Mouse (Mus musculus) neural tube, embryonic 15.5 days (tissue): ENCODE data around the gene Mroh2a. TPM values are rescaled to one million over a fixed set of nuclear protein-coding genes. Genes with fewer than 3 reads are reported as not detected.

ENCODE experiments used
- ATAC-seq: fragments of 200-750 bp; cut with Nextera tagmentation; 2 replicates; pipeline ENCODE4 v1.8.0; 2017; ENCODE audit warnings: mild to moderate bottlenecking, moderate TSS enrichment, moderate library complexity; ENCODE audit not compliant: low FRiP score
- H3K27ac ChIP-seq: fragments of 300-500 bp; sonication (generic); replicated peaks from 2 replicates; pipeline ENCODE4 v1.5.1; 2015; ENCODE audit warnings: mild to moderate bottlenecking, inconsistent platforms
- H3K27me3 ChIP-seq: fragments of 300-500 bp; sonication (generic); replicated peaks from 2 replicates; pipeline ENCODE4 v1.6.1; 2015; ENCODE audit warnings: inconsistent platforms
- H3K36me3 ChIP-seq: fragments of 300-500 bp; sonication (generic); 2 replicates; pipeline ENCODE4 v1.6.1; 2015; ENCODE audit warnings: inconsistent platforms
- H3K4me1 ChIP-seq: fragments of 300-500 bp; sonication (generic); 2 replicates; pipeline ENCODE4 v1.6.1; 2015; ENCODE audit warnings: inconsistent platforms
- H3K4me2 ChIP-seq: fragments of 300-500 bp; sonication (generic); 2 replicates; pipeline ENCODE4 v1.6.1; 2015; ENCODE audit warnings: inconsistent platforms, mild to moderate bottlenecking, moderate library complexity
- H3K4me3 ChIP-seq: fragments of 300-500 bp; sonication (generic); replicated peaks from 2 replicates; pipeline ENCODE4 v1.5.1; 2015; ENCODE audit warnings: mild to moderate bottlenecking, inconsistent platforms
- H3K9ac ChIP-seq: fragments of 300-500 bp; sonication (generic); replicated peaks from 2 replicates; pipeline ENCODE4 v1.6.1; 2015; ENCODE audit warnings: mild to moderate bottlenecking, inconsistent platforms
- H3K9me3 ChIP-seq: fragments of 300-500 bp; sonication (generic); replicated peaks from 2 replicates; pipeline ENCODE4 v1.6.1; 2016; ENCODE audit warnings: inconsistent platforms
- WGBS: fragments of 180-500 bp; shearing (Covaris S2); methylation state at CpG from one replicate; pipeline ENCODE4 v1.1.7; 2015; ENCODE audit warnings: mixed read lengths; 5-methylcytosine and 5-hydroxymethylcytosine counted together
- polyA plus RNA-seq: library from polyadenylated mRNA; unstranded; fragments of >200 nt; fragmentation: Nextera tagmentation; extraction: Ambion mirVana; gene quantifications from 2 replicates; pipeline ENCODE4 v1.2.1, GENCODE M21; 2015

The Mroh2a gene
- polyA plus RNA-seq, 1 experiment from 2014 or later = 0.69 TPM

DNA sequence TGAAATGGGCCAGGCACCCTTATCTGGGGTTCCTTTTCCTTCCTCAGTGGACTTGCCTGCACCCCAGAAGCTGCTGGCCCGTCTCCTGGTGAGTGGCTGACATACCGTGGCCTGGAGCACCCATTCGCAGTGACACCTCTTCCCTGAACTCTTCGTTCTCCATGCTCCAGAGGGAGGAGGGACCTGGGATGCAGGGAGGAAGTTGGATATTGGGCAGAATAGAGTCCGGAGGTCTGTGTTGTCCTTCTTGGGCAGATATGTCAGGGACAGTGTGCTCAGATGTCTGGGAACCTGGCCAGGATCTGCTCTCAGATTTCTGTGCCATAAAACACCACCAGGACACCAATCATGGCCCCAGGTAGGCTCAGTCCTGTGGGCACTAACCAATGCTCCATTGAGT is 13.3 kb downstream of the Mroh2a start:
- no peak for ATAC-seq
- Histone ChIP-seq H3K4me2 (no peak overlapping the region), H3K4me1 (no peaks in the 10 kb centered on the region), H3K9me3 (peaks cover 90% of the 10 kb centered on the region), H3K27ac (no peak overlapping the region), H3K27me3 (no peaks in the 10 kb centered on the region), H3K9ac (no peak overlapping the region), H3K4me3 (no peak overlapping the region), H3K36me3 (no peaks in the 10 kb centered on the region)
- 78% methylated on average over 5 of the region's 5 CpGs for WGBS

DNA sequence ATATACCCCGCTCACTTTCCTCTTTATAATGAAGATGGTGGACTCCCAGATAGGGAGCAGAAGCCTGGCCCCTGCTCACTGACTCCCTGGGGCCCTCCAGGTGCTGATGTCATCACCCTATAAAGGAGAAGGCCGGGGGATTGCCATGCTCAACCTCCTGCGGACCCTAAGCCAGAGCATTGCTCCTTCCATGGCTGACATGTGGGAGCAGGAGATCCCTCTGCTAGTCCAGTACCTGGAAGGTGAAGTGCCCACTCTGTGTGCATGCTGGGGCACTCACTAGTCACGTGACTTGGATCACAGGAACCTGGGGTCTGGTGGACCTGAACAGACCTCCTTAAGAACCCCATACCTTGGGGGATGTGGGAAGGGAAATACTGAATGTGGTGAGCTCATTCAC is 13.8 kb downstream of the Mroh2a start:
- no peak overlapping the region for H3K27ac ChIP-seq
- ATAC-seq = peak; percentile 1; the same call in 1 of the 2 replicates
- no peaks in the 10 kb centered on the region for H3K4me1 ChIP-seq
- no peak overlapping the region for H3K4me3 ChIP-seq
- H3K36me3 ChIP-seq = no peaks in the 10 kb centered on the region
- H3K27me3 ChIP-seq = no peaks in the 10 kb centered on the region
- 73% methylated on average over 4 of the region's 4 CpGs for WGBS
- no peak overlapping the region for H3K4me2 ChIP-seq
- no peak overlapping the region for H3K9ac ChIP-seq
- H3K9me3 ChIP-seq = peaks cover 90% of the 10 kb centered on the region

DNA sequence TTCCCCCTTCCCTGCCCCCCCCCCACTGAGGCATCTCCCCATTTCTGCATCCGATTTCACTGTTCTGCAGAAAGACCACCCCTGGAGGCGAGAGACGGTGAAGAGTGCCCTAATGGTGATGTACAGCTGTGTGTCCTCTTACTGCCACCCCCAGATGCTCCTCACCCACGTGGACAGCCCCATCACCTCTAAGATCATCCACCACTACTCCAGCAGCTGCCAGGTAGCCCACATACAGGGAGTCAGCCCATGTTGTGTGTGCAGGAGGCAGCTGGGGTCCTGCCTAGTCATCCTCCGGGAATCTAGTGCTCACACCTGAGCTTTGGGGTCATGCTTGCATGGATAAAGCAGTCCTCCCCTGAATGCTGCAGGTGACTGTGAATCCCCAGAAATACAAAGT is 17.1 kb downstream of the Mroh2a start:
- Histone ChIP-seq H3K27me3 (no peaks in the 10 kb centered on the region), H3K9me3 (peaks cover 92% of the 10 kb centered on the region), H3K4me3 (no peak overlapping the region), H3K4me1 (no peaks in the 10 kb centered on the region), H3K4me2 (no peak overlapping the region), H3K36me3 (no peaks in the 10 kb centered on the region), H3K9ac (no peak overlapping the region), H3K27ac (no peak overlapping the region)
- ATAC-seq = no peak
- WGBS = 72% methylated on average over 5 of the region's 5 CpGs

DNA sequence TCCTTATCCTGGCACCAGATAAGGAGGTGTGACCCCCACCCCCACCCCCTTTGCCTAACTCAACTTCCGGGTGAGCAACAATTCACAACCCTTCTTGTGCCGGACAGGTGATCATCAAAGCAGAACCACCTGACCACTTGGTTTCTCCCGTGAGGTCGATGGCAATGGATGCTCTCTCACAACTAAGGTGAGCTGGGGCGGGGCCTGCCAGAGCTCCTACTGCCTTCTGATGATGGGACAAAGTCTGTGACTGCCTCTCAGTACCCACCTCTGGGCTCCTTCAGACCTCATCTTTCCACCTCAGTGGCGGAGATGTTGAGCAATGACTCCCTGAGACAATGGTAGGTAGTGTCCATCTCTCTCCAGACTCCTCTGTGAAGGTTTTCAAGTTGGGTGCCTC is 19.1 kb downstream of the Mroh2a start:
- H3K9me3 ChIP-seq = peaks cover 92% of the 10 kb centered on the region
- no peak overlapping the region for H3K4me3 ChIP-seq
- H3K27me3 ChIP-seq = no peaks in the 10 kb centered on the region
- no peak overlapping the region for H3K9ac ChIP-seq
- no peak overlapping the region for H3K4me2 ChIP-seq
- 77% methylated on average over 6 of the region's 6 CpGs for WGBS
- H3K27ac ChIP-seq = no peak overlapping the region
- no peaks in the 10 kb centered on the region for H3K4me1 ChIP-seq
- no peak for ATAC-seq
- H3K36me3 ChIP-seq = no peaks in the 10 kb centered on the region

DNA sequence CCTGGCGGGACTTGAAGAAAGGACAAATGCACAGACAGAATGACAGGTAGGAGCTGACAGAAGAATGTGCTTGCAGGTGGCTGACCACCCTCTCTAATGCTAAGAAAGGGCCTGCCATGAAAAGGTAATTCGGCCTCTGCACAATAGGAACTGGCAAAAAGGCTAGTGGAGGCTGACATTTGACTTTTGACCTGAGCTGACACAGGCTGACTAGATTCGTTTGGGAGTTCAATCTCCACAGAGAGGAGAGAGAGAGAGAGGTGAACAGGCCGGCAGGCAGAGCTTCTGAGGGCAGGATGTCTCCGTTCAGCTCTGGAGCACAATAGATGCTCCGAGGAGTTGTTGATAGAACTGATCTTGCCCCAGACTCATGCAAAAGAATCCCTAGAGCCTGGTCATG is 19.6 kb downstream of the Mroh2a start:
- Histone ChIP-seq H3K36me3 (no peaks in the 10 kb centered on the region), H3K4me1 (no peaks in the 10 kb centered on the region), H3K4me2 (no peak overlapping the region), H3K27ac (no peak overlapping the region), H3K9me3 (peaks cover 93% of the 10 kb centered on the region), H3K4me3 (no peak overlapping the region), H3K9ac (no peak overlapping the region), H3K27me3 (no peaks in the 10 kb centered on the region)
- no peak for ATAC-seq
- WGBS = 50% methylated on average over 6 of the region's 6 CpGs

DNA sequence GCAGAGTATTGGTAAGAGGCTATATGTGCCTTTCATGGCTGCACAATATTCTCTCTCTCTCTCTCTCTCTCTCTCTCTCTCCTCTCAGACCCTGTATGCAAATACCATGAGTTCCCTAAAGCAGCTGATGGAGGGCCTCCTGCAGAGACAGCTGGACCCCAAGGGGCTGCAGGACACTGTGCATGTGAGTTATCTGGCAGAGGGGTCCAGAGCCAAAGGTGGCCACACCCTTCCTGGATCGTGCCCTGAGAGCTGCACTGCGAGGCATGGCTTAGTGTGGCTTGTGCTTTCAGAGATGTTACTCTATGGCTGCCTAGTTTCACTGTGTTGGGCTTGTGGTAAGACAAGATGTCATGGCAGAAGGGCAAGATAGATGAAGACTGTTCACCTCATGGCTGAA is 20.9 kb downstream of the Mroh2a start:
- Histone ChIP-seq H3K4me3 (no peak overlapping the region), H3K36me3 (no peaks in the 10 kb centered on the region), H3K4me2 (no peak overlapping the region), H3K9ac (no peak overlapping the region), H3K9me3 (peaks cover 90% of the 10 kb centered on the region), H3K4me1 (no peaks in the 10 kb centered on the region), H3K27ac (no peak overlapping the region), H3K27me3 (no peaks in the 10 kb centered on the region)
- WGBS = 59% methylated on average over 2 of the region's 2 CpGs
- no peak; the same call in 1 of the 2 replicates for ATAC-seq

DNA sequence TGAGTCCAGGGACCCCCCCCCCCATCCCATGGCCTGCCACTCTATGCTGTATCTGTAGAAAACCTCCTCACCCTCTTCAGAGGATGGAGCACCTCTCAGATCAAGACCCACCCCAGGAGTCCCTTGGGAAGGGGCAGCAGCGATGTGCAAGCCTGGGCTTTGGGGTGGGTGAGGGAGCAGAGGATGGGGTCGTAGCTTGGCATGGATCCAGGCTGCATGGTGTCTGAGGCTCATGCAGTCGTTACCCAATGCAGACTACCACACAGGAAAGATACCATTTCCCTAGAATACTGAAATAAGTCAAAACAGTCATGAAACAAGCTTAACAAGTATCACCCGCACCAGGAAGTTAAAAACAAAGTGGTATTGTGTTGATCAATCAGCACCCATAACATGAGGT is 21.9 kb downstream of the Mroh2a start:
- H3K4me3 ChIP-seq = no peak overlapping the region
- WGBS = 72% methylated on average over 4 of the region's 4 CpGs
- H3K4me2 ChIP-seq = no peak overlapping the region
- H3K27me3 ChIP-seq = no peaks in the 10 kb centered on the region
- H3K9ac ChIP-seq = no peak overlapping the region
- ATAC-seq = no peak
- no peak overlapping the region for H3K27ac ChIP-seq
- no peaks in the 10 kb centered on the region for H3K36me3 ChIP-seq
- no peaks in the 10 kb centered on the region for H3K4me1 ChIP-seq
- H3K9me3 ChIP-seq = peaks cover 86% of the 10 kb centered on the region

DNA sequence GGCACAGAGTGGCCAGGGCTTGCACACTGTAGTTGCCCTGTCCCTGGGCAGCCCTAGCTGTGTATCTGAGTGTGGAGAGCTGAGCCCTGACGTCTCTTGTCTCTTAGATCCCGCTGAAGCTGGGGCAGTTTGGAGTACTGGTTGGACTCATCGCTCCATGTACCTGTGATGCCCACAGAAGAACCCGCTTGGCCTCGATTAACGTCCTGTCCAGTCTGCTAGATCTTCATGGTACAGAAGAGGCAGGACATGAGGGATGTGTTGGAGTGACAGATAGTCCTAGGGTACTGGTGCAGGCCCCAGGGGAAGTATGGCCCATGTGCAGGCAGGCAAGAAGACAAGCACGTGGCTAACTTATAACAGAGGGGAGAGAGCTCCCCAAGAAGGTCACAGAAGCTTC is 22.8 kb downstream of the Mroh2a start:
- H3K9ac ChIP-seq = no peak overlapping the region
- no peak for ATAC-seq
- H3K4me2 ChIP-seq = no peak overlapping the region
- H3K27me3 ChIP-seq = no peaks in the 10 kb centered on the region
- no peak overlapping the region for H3K27ac ChIP-seq
- H3K9me3 ChIP-seq = peaks cover 84% of the 10 kb centered on the region
- H3K4me3 ChIP-seq = no peak overlapping the region
- no peaks in the 10 kb centered on the region for H3K36me3 ChIP-seq
- WGBS = 81% methylated on average over 7 of the region's 7 CpGs
- H3K4me1 ChIP-seq = no peaks in the 10 kb centered on the region

DNA sequence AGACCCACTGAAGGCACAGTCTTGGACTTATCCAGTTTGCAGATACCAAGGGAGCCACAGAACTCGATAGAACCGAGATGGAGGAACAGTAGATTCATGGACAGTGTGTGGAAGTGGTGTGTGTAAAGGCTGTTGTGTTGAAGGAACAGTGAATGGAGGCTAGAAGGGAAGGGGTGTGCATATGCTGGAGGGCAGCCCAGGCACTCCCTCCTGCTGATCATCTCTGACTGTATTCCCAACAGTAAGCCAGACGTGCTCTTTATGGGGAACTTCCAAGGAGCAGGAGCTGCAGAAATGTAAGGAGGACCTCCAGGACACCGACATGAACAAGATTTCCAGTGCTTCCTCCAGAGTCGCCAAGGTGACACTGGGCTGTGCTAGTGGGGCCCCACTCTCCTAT is 23.2 kb downstream of the Mroh2a start:
- Histone ChIP-seq H3K9ac (no peak overlapping the region), H3K9me3 (peaks cover 84% of the 10 kb centered on the region), H3K36me3 (no peaks in the 10 kb centered on the region), H3K27me3 (no peaks in the 10 kb centered on the region), H3K4me2 (no peak overlapping the region), H3K4me3 (no peak overlapping the region), H3K4me1 (no peaks in the 10 kb centered on the region), H3K27ac (no peak overlapping the region)
- WGBS = 83% methylated on average over 5 of the region's 5 CpGs
- ATAC-seq = no peak

DNA sequence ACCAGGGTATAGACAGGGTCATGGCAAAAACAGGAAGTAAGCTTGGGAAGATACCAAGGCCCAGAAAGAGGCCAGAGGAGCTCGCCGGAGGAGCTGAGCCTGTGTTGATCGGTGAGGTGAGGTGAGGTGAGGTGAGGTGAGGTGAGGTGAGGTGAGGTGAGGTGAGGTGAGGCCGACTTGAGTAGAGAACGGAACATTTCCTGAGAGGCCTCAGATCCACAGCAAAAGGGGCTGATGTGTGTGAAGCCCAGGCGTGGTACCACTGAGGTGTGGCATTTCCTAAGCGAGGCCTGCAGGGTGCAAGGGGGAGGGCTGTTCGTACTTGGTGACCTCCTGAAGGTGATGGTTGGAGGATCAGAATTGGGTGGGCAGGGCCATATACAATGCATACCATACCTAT is 26.3 kb downstream of the Mroh2a start:
- no peaks in the 10 kb centered on the region for H3K36me3 ChIP-seq
- no peak for ATAC-seq

DNA sequence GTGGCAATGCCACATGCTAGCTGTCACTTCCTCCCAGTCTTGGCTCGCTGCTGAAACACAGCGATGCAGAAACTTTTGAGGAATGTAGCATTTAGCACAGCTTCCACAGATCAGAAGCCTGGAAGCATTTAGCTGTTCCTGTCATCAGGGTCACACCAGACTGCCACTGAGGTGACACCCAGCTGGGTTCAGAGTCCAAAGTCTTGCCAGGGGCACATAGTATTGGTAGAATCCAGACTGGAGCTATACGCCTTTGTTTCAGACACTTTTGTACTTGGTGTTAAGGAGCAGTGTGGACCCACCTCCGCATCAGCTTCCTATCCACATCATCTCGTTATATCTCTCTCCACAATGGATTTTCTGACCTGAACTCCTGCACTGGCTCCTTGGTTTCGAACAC is 26.8 kb downstream of the Mroh2a start:
- no peaks in the 10 kb centered on the region for H3K36me3 ChIP-seq
- WGBS = 76% methylated on average over 6 of the region's 6 CpGs
- no peak for ATAC-seq

More for the DNA sequence above, 26.3 kb downstream of the Mroh2a start:
- Histone ChIP-seq H3K4me1 (no peaks in the 10 kb centered on the region), H3K27ac (no peak overlapping the region), H3K4me2 (no peak overlapping the region), H3K9me3 (peaks cover 66% of the 10 kb centered on the region), H3K4me3 (no peak overlapping the region), H3K27me3 (no peaks in the 10 kb centered on the region), H3K9ac (no peak overlapping the region)
- 78% methylated on average over 8 of the region's 8 CpGs for WGBS

DNA sequence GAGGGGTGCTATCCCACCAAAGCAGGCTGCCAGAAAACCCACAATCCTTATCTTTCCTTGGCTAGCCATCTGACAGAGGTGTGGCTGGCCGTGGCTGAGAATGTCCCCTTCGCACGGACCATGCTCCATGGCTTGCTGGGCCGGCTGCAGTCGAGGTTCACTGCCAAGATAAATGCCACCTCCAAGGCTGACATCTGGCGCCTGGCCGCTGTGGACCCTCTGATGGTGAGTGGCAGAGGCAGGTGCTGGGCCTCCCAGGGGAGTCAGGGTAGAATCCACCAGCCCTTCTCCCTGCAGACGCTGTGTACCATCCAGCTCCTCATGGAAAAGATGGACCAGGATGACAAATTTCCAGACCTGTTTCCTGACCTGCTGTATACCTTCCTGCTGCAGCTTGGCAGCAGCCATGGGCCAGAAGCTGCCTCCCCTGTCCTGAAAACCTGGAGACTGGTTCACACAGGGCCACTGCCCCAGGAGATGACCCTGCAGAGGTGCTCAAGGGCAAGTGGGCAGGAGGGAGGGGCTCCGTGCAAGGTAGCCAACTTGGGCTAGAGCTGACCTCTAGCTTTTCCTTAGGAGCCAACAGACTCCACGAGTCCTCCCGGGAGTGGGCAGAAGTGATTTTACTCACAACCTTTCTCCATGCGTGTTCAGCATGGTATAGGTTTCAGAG is 28.1 kb downstream of the Mroh2a start:
- 90% methylated on average over 12 of the region's 12 CpGs for WGBS
- H3K4me3 ChIP-seq = no peak overlapping the region
- peaks cover under 1% of the 10 kb centered on the region for H3K36me3 ChIP-seq
- H3K27ac ChIP-seq = no peak overlapping the region
- no peak for ATAC-seq
- no peak overlapping the region for H3K9ac ChIP-seq
- no peak overlapping the region for H3K4me2 ChIP-seq
- H3K27me3 ChIP-seq = no peaks in the 10 kb centered on the region
- peaks cover 48% of the 10 kb centered on the region for H3K9me3 ChIP-seq
- peaks cover 6% of the 10 kb centered on the region for H3K4me1 ChIP-seq

More for the DNA sequence above, 26.8 kb downstream of the Mroh2a start:
- H3K9ac ChIP-seq = no peak overlapping the region
- H3K4me2 ChIP-seq = no peak overlapping the region
- no peaks in the 10 kb centered on the region for H3K4me1 ChIP-seq
- H3K9me3 ChIP-seq = peaks cover 62% of the 10 kb centered on the region
- H3K27me3 ChIP-seq = no peaks in the 10 kb centered on the region
- H3K4me3 ChIP-seq = no peak overlapping the region
- H3K27ac ChIP-seq = no peak overlapping the region
